Mouse (Mus musculus) liver, embryonic 14.5 days (tissue): ENCODE results near the gene Try4. TPM values are rescaled to one million over a fixed set of nuclear protein-coding genes. Genes with fewer than 3 reads are reported as not detected.
"Not testable (repeated sequence)": the region's sequence is repeated elsewhere in the genome, so short reads cannot be mapped to it uniquely, and the experiment has no call there.

ENCODE experiments used
- ATAC-seq: fragments of 200-750 bp; cut with Nextera tagmentation; 2 replicates; pipeline ENCODE4 v1.8.0; 2017; ENCODE audit warnings: moderate number of reproducible peaks, mild to moderate bottlenecking, moderate library complexity; ENCODE audit not compliant: insufficient read depth
- DNase-seq, 3 experiments: peaks; one replicate each; pipeline ENCODE4 v3.0.0-alpha.2; 2012 to 2013; ENCODE audit warnings: low read depth in 3 of 3, low spot score in 3 of 3
- H3K27ac ChIP-seq: fragments of 300-500 bp; sonication (generic); 2 replicates; pipeline ENCODE4 v1.5.1; 2014; ENCODE audit warnings: moderate library complexity, mild to moderate bottlenecking, control low read depth, inconsistent platforms
- H3K27me3 ChIP-seq: fragments of 300-500 bp; sonication (generic); 2 replicates; pipeline ENCODE4 v1.6.1; 2014; ENCODE audit warnings: mild to moderate bottlenecking, low read length, moderate library complexity; ENCODE audit not compliant: control insufficient read depth, insufficient read depth
- H3K36me3 ChIP-seq: fragments of 300-500 bp; sonication (generic); replicated peaks from 2 replicates; pipeline ENCODE4 v1.6.1; 2014; ENCODE audit warnings: low read depth; ENCODE audit not compliant: control insufficient read depth, insufficient read depth
- H3K4me1 ChIP-seq, 2 experiments: fragments of 200-500 bp in 1 of 2; fragments of 300-500 bp in 1 of 2; sonication (generic) in 1 of 2; replicated peaks; 2 replicates each; pipeline ENCODE4 v1.6.1; 2012 to 2014; ENCODE audit warnings: antibody characterized with exemption in 1 of 2, inconsistent platforms in 1 of 2, low read length in 1 of 2; ENCODE audit not compliant: control insufficient read depth in 2 of 2, insufficient read depth in 2 of 2
- H3K4me2 ChIP-seq: fragments of 300-500 bp; sonication (generic); 2 replicates; pipeline ENCODE4 v1.6.1; 2014; ENCODE audit warnings: low read depth, mild to moderate bottlenecking, control low read depth, moderate library complexity
- H3K4me3 ChIP-seq, 2 experiments: fragments of 200-500 bp in 1 of 2; fragments of 300-500 bp in 1 of 2; sonication (generic) in 1 of 2; 2 replicates each; pipeline ENCODE4 v1.5.1; 2012 to 2014; ENCODE audit warnings: low read depth in 2 of 2, low read length in 2 of 2, mild to moderate bottlenecking in 2 of 2, control low read depth in 1 of 2, inconsistent platforms in 1 of 2, moderate library complexity in 1 of 2; ENCODE audit not compliant: insufficient read depth in 1 of 2
- H3K9ac ChIP-seq: fragments of 300-500 bp; sonication (generic); replicated peaks from 2 replicates; pipeline ENCODE4 v1.6.1; 2014; ENCODE audit warnings: mild to moderate bottlenecking, control low read depth, moderate library complexity
- H3K9me3 ChIP-seq: fragments of 300-500 bp; sonication (generic); 2 replicates; pipeline ENCODE4 v1.6.1; 2016; ENCODE audit warnings: low read length, mixed read lengths; ENCODE audit not compliant: control insufficient read depth
- CTCF ChIP-seq: IDR thresholded peaks from 2 replicates; pipeline ENCODE4 v1.5.1; 2016; ENCODE audit warnings: antibody characterized with exemption, low read depth, control low read depth
- EP300 ChIP-seq: IDR thresholded peaks from 2 replicates; pipeline ENCODE4 v1.6.1; 2016; ENCODE audit warnings: antibody characterized with exemption, low read depth
- WGBS: fragments of 180-500 bp; shearing (Covaris S2); extraction: QIAGEN DNeasy Blood & Tissue Kit; methylation state at CpG from one replicate; pipeline ENCODE4 v1.1.7; 2014; ENCODE audit not compliant: insufficient replicate concordance; 5-methylcytosine and 5-hydroxymethylcytosine counted together
- polyA plus RNA-seq, 2 experiments: library from polyadenylated mRNA; depleted of rRNA in 1 of 2; stranded (reverse) in 1 of 2; unstranded in 1 of 2; fragments of >200 nt; fragmentation: Nextera tagmentation in 1 of 2; extraction: Ambion mirVana in 1 of 2; gene quantifications; 2 replicates each; pipeline versions ENCODE4 v1.2.1 to v1.2.3; 2012 to 2014

Gene Try4
- polyA plus RNA-seq, 2 experiments = not detected

GRCm38 (mm10) chr6:41266140-41266539 is 35.9 kb upstream of the Try4 start:
- no peak overlapping the region for H3K4me3 ChIP-seq
- ATAC-seq = no peak
- no peak overlapping the region for H3K27ac ChIP-seq

DNA sequence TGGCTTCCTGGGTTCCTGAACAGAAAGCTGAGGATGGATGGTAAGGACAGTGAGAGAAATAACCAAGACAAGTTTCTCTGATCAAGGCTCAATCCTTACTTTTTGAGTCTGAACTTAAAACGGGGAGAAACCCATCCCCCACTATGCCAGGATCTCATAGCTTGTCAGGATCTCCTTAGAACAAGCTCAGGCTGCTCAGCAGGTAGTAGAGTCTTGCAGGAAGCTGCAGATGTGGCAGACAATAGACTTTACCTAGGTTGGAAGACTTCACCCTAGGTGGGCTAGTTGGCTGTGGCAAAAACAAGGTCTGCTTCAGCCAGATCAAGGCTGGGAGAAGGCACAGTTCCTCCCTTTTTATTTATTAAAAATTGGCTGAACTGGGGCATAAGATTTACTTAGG is 3.8 kb upstream of the Try4 start:
- Histone ChIP-seq H3K4me2 (no peak overlapping the region), H3K27me3 (no peaks in the 10 kb centered on the region), H3K4me3 (no peak overlapping the region), H3K9ac (no peak overlapping the region), H3K9me3 (no peaks in the 10 kb centered on the region), H3K36me3 (no peaks in the 10 kb centered on the region), H3K4me1 (no peaks in the 10 kb centered on the region), H3K27ac (no peak overlapping the region)
- 25% methylated on average over 1 of the region's 1 CpGs for WGBS
- DNase-seq = no peak
- no peak for TF ChIP-seq CTCF
- no peak for TF ChIP-seq EP300
- no peak for ATAC-seq

More at GRCm38 (mm10) chr6:41266140-41266539, 35.9 kb upstream of the Try4 start:
- Histone ChIP-seq H3K4me2 (no peak overlapping the region), H3K27me3 (no peaks in the 10 kb centered on the region), H3K4me1 (no peaks in the 10 kb centered on the region), H3K9me3 (no peaks in the 10 kb centered on the region), H3K36me3 (no peaks in the 10 kb centered on the region), H3K9ac (no peak overlapping the region)
- TF ChIP-seq CTCF (no peak), EP300 (no peak)
- DNase-seq = no peak
- 71% methylated on average over 6 of the region's 6 CpGs for WGBS

DNA sequence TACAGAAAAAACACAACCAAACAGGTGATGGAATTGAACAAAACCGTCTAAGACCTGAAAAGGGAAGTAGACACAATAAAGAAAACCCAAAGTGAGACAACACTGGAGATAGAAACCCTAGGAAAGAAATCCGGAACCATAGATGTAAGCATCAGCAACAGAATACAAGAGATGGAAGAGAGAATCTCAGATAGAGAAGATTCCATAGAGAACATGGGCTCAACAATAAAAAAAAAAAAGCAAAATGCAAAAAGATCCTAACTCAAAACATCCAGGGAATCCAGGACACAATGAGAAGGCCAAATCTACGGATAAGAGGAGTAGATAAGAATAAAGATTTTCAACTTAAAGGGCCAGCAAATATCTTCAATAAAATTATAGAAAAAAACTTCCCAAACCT is 14.7 kb downstream of the Try4 start, which contains the start of gene Try5:
Gene Try5, minus strand, starts transcription at position 101 of the 400 bp plus-strand sequence.
- not testable (repeated sequence) for ATAC-seq

GRCm38 (mm10) chr6:41353932-41354331 is 51.9 kb downstream of the Try4 start, which contains the start of gene Try10:
TSS of gene Try10 (plus strand) at chr6:41354105.
- TF ChIP-seq EP300 = no peak
- no peak for TF ChIP-seq CTCF
- H3K4me3 ChIP-seq = no peak within 1 kb of the TSS
- H3K9ac ChIP-seq = no peak within 1 kb of the TSS
- ATAC-seq (no peak), DNase-seq (no peak)
- 55% methylated on average over 2 of the region's 2 CpGs for WGBS
- H3K4me2 ChIP-seq = no peak within 1 kb of the TSS
- H3K9me3 ChIP-seq = no peaks in the 10 kb centered on the region
- H3K36me3 ChIP-seq = no peaks in the 10 kb centered on the region
- no peaks in the 10 kb centered on the region for H3K4me1 ChIP-seq
- no peak within 1 kb of the TSS for H3K27ac ChIP-seq
- no peaks in the 10 kb centered on the region for H3K27me3 ChIP-seq

More for the DNA sequence above, 14.7 kb downstream of the Try4 start, which contains the start of gene Try5:
- not testable (repeated sequence) for H3K9me3 ChIP-seq, H3K9ac ChIP-seq, H3K27me3 ChIP-seq, H3K4me3 ChIP-seq, H3K4me1 ChIP-seq, H3K36me3 ChIP-seq, DNase-seq, H3K4me2 ChIP-seq, H3K27ac ChIP-seq
- 45% methylated on average over 3 of the region's 3 CpGs for WGBS

Other genes with a start within 250 kb of the Try4 start
- not detected in 2 replicates for gene Try5, start 14.6 kb downstream of the Try4 start, polyA plus RNA-seq (2012; rRNA removed)
- gene Try5, start 14.6 kb downstream of the Try4 start, polyA plus RNA-seq (2014; fragmentation: Nextera tagmentation; extraction: Ambion mirVana) = not detected in 2 replicates
- not detected in 2 replicates for gene Try10, start 51.8 kb downstream of the Try4 start, polyA plus RNA-seq (2012; rRNA removed)
- not detected in 2 replicates for gene Try10, start 51.8 kb downstream of the Try4 start, polyA plus RNA-seq (2014; fragmentation: Nextera tagmentation; extraction: Ambion mirVana)
- gene Prss3, start 75.4 kb downstream of the Try4 start, polyA plus RNA-seq (2012; rRNA removed) = not detected in 2 replicates
- gene Prss3, start 75.4 kb downstream of the Try4 start, polyA plus RNA-seq (2014; fragmentation: Nextera tagmentation; extraction: Ambion mirVana) = not detected in 2 replicates
- gene Gm5771, start 90.1 kb downstream of the Try4 start, polyA plus RNA-seq (2012; rRNA removed) = not detected in 2 replicates
- gene Gm5771, start 90.1 kb downstream of the Try4 start, polyA plus RNA-seq (2014; fragmentation: Nextera tagmentation; extraction: Ambion mirVana) = not detected in 2 replicates
- not detected in 2 replicates for gene Gm10334, start 143.9 kb downstream of the Try4 start, polyA plus RNA-seq (2012; rRNA removed)
- not detected in 2 replicates for gene Gm10334, start 143.9 kb downstream of the Try4 start, polyA plus RNA-seq (2014; fragmentation: Nextera tagmentation; extraction: Ambion mirVana)
- not detected in 2 replicates for gene Prss1, start 156.7 kb downstream of the Try4 start, polyA plus RNA-seq (2012; rRNA removed)
- gene Prss1, start 156.7 kb downstream of the Try4 start, polyA plus RNA-seq (2014; fragmentation: Nextera tagmentation; extraction: Ambion mirVana) = not detected in 2 replicates
- gene Prss2, start 219.5 kb downstream of the Try4 start, polyA plus RNA-seq (2012; rRNA removed) = 0.06 and 0.22 TPM in 2 replicates
- 0.29 TPM in 1 of 2 replicates, not detected in the other for gene Prss2, start 219.5 kb downstream of the Try4 start, polyA plus RNA-seq (2014; fragmentation: Nextera tagmentation; extraction: Ambion mirVana)